Mouse (Mus musculus): Measurements from ENCODE around the gene Nfib. TPM values are rescaled to one million over a fixed set of nuclear protein-coding genes. Genes with fewer than 3 reads are reported as not detected.

Gene Nfib
- polyA plus RNA-seq, 1 experiment from 2014 or later: 26.7 TPM

- Histone ChIP-seq H3K36me3 (ENCODE audit: insufficient read depth, low read length) (no peaks in the 10 kb centered on the region), H3K4me1 (ENCODE audit: insufficient read depth, low read length) (peaks cover 26% of the 10 kb centered on the region), H3K27ac (ENCODE audit: low read length) (no peak overlapping the region), H3K9ac (replicated peaks; ENCODE audit: low read length) (no peak overlapping the region), H3K4me2 (replicated peaks; ENCODE audit: low read depth, low read length) (no peak overlapping the region), H3K4me3 (ENCODE audit: low read length) (no peak overlapping the region), H3K27me3 (ENCODE audit: insufficient read depth, low read length) (no peaks in the 10 kb centered on the region), H3K9me3 (ENCODE audit: low read length) (no peaks in the 10 kb centered on the region)
- WGBS: 94% methylated on average over 9 of the region's 9 CpGs
- ATAC-seq (ENCODE audit: low FRiP score, low TSS enrichment): no peak
Measured at GRCm38 (mm10) chr4:82402666-82403065, 302.9 kb downstream of the Nfib start.

DNA sequence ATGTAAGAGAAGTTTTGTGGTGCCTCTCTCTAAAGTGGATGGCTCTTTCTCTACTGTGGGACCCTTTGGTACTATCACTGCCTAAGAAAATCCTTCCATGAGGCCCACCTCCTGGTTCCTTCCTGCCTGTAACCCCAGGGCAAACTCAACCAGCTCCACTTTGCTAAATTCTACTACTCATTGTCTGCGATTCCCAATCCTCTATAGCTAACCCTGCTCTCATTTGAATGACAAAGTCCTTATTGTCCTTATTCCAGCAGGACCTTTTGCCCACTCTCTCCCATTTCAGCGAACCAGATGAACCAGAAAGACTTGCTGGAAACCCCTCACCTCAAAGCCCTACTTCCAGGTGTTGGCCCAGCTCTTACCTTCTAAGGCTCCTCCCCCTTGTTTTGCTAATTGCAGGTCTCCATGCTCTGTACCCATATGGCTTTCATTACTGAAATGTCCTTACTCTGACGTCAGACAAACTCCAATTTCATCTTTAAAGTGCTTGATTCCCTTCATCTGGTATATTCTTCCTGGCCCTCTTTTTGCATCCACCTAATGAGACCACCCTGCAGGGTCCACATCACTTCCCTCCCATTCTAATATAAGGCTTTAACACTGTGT, 304.0 kb downstream of the Nfib start:
- Histone ChIP-seq H3K4me3 (ENCODE audit: low read length) (no peak overlapping the region), H3K9ac (replicated peaks; ENCODE audit: low read length) (no peak overlapping the region), H3K4me2 (replicated peaks; ENCODE audit: low read depth, low read length) (no peak overlapping the region), H3K4me1 (ENCODE audit: insufficient read depth, low read length) (peaks cover 22% of the 10 kb centered on the region), H3K36me3 (ENCODE audit: insufficient read depth, low read length) (no peaks in the 10 kb centered on the region), H3K9me3 (ENCODE audit: low read length) (no peaks in the 10 kb centered on the region), H3K27ac (ENCODE audit: low read length) (no peak overlapping the region), H3K27me3 (ENCODE audit: insufficient read depth, low read length) (no peaks in the 10 kb centered on the region)
- 53% methylated on average over 3 of the region's 3 CpGs for WGBS
- no peak; the same call in 1 of the 2 replicates for ATAC-seq (ENCODE audit: low FRiP score, low TSS enrichment)

GRCm38 (mm10) chr4:82400536-82400935, 305.0 kb downstream of the Nfib start:
- no peaks in the 10 kb centered on the region for H3K27me3 ChIP-seq (ENCODE audit: insufficient read depth, low read length)
- H3K9me3 ChIP-seq (ENCODE audit: low read length): no peaks in the 10 kb centered on the region
- WGBS: 28% methylated on average over 5 of the region's 5 CpGs
- peaks cover 22% of the 10 kb centered on the region for H3K4me1 ChIP-seq (ENCODE audit: insufficient read depth, low read length)
- no peak overlapping the region; the same call in 1 of the 2 replicates for H3K9ac ChIP-seq (replicated peaks; ENCODE audit: low read length)
- H3K4me3 ChIP-seq (ENCODE audit: low read length): no peak overlapping the region
- no peak overlapping the region; the same call in 1 of the 2 replicates for H3K4me2 ChIP-seq (replicated peaks; ENCODE audit: low read depth, low read length)
- H3K36me3 ChIP-seq (ENCODE audit: insufficient read depth, low read length): no peaks in the 10 kb centered on the region
- peak overlapping the region; percentile 16; the same call in 1 of the 2 replicates for H3K27ac ChIP-seq (ENCODE audit: low read length)
- peak; percentile 68 for ATAC-seq (ENCODE audit: low FRiP score, low TSS enrichment)

DNA sequence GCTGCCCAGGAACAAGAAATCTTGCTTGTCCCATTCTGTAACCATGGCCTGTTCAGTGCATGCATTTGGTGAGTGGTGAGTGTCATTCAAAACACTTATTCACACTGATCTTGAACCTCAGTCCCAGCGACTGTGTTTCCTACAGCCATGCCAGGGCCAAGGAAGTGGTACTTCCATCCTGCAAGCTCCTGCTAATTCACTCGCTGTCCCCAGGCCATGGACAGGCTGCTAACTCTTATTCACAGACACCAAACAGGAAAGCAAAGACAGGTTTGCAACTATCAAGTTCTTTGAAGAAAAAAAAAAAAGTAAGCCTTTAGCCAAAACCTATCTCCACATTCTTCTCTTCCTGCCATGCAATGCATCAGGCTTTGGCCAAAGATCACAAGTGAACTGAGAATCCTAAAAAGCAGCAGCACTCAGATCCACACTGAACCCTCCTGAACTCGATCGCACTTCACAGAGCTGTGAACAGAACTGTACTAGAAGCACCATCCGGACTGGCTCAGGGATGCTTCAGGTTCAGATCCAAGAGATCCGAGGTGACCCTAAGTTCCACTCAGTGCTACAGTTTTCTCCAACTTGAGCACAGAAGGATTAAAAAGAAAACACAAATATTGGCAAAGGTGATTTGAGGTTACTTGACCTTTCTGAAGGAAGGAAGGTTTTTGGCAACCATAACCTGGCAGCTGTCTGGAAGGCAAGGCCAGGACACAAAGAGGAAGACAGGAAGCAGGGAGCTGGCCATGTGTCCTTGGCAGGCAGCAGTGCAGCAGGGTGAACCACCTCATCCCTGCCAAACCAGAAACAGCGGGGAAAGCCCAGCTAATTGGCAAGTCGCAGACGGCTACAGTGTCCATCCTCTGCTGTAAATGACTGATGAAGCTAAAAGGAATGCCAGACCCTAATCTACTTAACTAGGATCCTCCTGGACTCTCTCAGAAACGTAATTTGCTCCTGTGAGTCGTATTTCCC, 305.9 kb downstream of the Nfib start:
- H3K27me3 ChIP-seq (ENCODE audit: insufficient read depth, low read length): no peaks in the 10 kb centered on the region
- peaks cover 21% of the 10 kb centered on the region for H3K4me1 ChIP-seq (ENCODE audit: insufficient read depth, low read length)
- peak overlapping the region; percentile 16; the same call in 1 of the 2 replicates for H3K27ac ChIP-seq (ENCODE audit: low read length)
- 52% methylated on average over 11 of the region's 11 CpGs for WGBS
- H3K4me2 ChIP-seq (replicated peaks; ENCODE audit: low read depth, low read length): no peak overlapping the region
- H3K9me3 ChIP-seq (ENCODE audit: low read length): no peaks in the 10 kb centered on the region
- H3K9ac ChIP-seq (replicated peaks; ENCODE audit: low read length): no peak overlapping the region
- no peak overlapping the region for H3K4me3 ChIP-seq (ENCODE audit: low read length)
- H3K36me3 ChIP-seq (ENCODE audit: insufficient read depth, low read length): no peaks in the 10 kb centered on the region
- peak; percentile 58 for ATAC-seq (ENCODE audit: low FRiP score, low TSS enrichment)

- Histone ChIP-seq H3K4me3 (ENCODE audit: low read length) (no peak overlapping the region), H3K4me2 (replicated peaks; ENCODE audit: low read depth, low read length) (no peak overlapping the region), H3K9ac (replicated peaks; ENCODE audit: low read length) (no peak overlapping the region), H3K9me3 (ENCODE audit: low read length) (no peaks in the 10 kb centered on the region), H3K36me3 (ENCODE audit: insufficient read depth, low read length) (no peaks in the 10 kb centered on the region), H3K27me3 (ENCODE audit: insufficient read depth, low read length) (no peaks in the 10 kb centered on the region), H3K4me1 (ENCODE audit: insufficient read depth, low read length) (peaks cover 11% of the 10 kb centered on the region), H3K27ac (ENCODE audit: low read length) (no peak overlapping the region)
- no peak for ATAC-seq (ENCODE audit: low FRiP score, low TSS enrichment)
- 79% methylated on average over 2 of the region's 2 CpGs for WGBS
Measured at GRCm38 (mm10) chr4:82398282-82398681, 307.3 kb downstream of the Nfib start.

GRCm38 (mm10) chr4:82396805-82397204, 308.7 kb downstream of the Nfib start:
- Histone ChIP-seq H3K4me3 (ENCODE audit: low read length) (no peak overlapping the region), H3K36me3 (ENCODE audit: insufficient read depth, low read length) (no peaks in the 10 kb centered on the region), H3K4me1 (ENCODE audit: insufficient read depth, low read length) (peaks cover 11% of the 10 kb centered on the region), H3K27me3 (ENCODE audit: insufficient read depth, low read length) (no peaks in the 10 kb centered on the region), H3K4me2 (replicated peaks; ENCODE audit: low read depth, low read length) (no peak overlapping the region), H3K9me3 (ENCODE audit: low read length) (no peaks in the 10 kb centered on the region), H3K27ac (ENCODE audit: low read length) (no peak overlapping the region), H3K9ac (replicated peaks; ENCODE audit: low read length) (no peak overlapping the region)
- 86% methylated on average over 2 of the region's 2 CpGs for WGBS
- ATAC-seq (ENCODE audit: low FRiP score, low TSS enrichment): no peak

DNA sequence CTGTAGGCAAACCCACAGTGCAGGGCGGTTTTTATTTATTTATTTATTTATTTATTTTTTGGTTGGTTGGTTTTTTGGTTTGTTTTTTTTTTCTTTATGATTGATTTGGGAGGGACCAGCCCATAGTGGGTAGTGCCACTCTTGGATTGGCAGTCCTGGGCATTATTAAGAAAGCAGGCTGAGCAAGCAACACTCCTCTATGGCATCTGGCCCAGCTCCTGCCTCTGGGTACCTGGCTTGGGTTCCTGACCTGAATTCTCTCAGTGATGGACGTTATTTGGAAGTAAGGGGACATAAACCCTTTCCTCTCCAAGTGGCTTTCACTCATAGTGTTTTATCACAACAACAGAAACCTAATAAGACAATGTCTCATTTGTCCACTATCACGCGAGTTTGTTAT, 309.5 kb downstream of the Nfib start:
- Histone ChIP-seq H3K9ac (replicated peaks; ENCODE audit: low read length) (no peak overlapping the region), H3K4me1 (ENCODE audit: insufficient read depth, low read length) (peaks cover 11% of the 10 kb centered on the region), H3K36me3 (ENCODE audit: insufficient read depth, low read length) (no peaks in the 10 kb centered on the region), H3K27me3 (ENCODE audit: insufficient read depth, low read length) (no peaks in the 10 kb centered on the region), H3K4me2 (replicated peaks; ENCODE audit: low read depth, low read length) (no peak overlapping the region), H3K9me3 (ENCODE audit: low read length) (no peaks in the 10 kb centered on the region), H3K27ac (ENCODE audit: low read length) (no peak overlapping the region), H3K4me3 (ENCODE audit: low read length) (no peak overlapping the region)
- 89% methylated on average over 4 of the region's 4 CpGs for WGBS
- no peak for ATAC-seq (ENCODE audit: low FRiP score, low TSS enrichment)

DNA sequence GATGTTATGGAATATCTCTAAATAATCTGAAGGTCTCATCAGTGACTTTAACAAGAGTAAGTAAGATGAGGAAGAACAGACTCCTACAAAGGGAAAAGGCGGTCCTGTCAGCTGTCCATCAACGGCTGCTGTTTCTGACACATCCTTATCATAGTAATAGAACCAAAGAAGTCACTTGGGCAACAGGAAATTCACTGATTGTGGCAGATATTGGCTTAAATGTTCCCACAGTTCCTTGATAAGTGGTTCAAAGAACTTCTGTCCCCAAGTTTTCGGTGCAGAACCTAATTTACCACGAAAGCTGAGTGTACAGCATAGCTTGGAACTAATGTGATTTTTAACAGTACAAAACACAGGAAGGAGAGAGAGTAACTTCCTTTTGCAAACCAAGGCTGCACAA, 311.2 kb downstream of the Nfib start:
- no peak overlapping the region for H3K4me3 ChIP-seq (ENCODE audit: low read length)
- WGBS: 83% methylated on average over 4 of the region's 4 CpGs
- H3K9ac ChIP-seq (replicated peaks; ENCODE audit: low read length): no peak overlapping the region
- H3K4me2 ChIP-seq (replicated peaks; ENCODE audit: low read depth, low read length): no peak overlapping the region
- H3K9me3 ChIP-seq (ENCODE audit: low read length): no peaks in the 10 kb centered on the region
- no peaks in the 10 kb centered on the region for H3K36me3 ChIP-seq (ENCODE audit: insufficient read depth, low read length)
- no peak for ATAC-seq (ENCODE audit: low FRiP score, low TSS enrichment)
- no peaks in the 10 kb centered on the region for H3K27me3 ChIP-seq (ENCODE audit: insufficient read depth, low read length)
- H3K27ac ChIP-seq (ENCODE audit: low read length): no peak overlapping the region
- no peaks in the 10 kb centered on the region; the same call in 1 of the 2 replicates for H3K4me1 ChIP-seq (ENCODE audit: insufficient read depth, low read length)

GRCm38 (mm10) chr4:82393021-82393420, 312.5 kb downstream of the Nfib start:
- no peaks in the 10 kb centered on the region for H3K27me3 ChIP-seq (ENCODE audit: insufficient read depth, low read length)
- H3K4me3 ChIP-seq (ENCODE audit: low read length): no peak overlapping the region
- peak overlapping the region; percentile 48; the same call in 1 of the 2 replicates for H3K27ac ChIP-seq (ENCODE audit: low read length)
- H3K4me1 ChIP-seq (ENCODE audit: insufficient read depth, low read length): no peaks in the 10 kb centered on the region; the same call in 1 of the 2 replicates
- H3K4me2 ChIP-seq (replicated peaks; ENCODE audit: low read depth, low read length): no peak overlapping the region
- H3K9me3 ChIP-seq (ENCODE audit: low read length): no peaks in the 10 kb centered on the region
- no peak overlapping the region for H3K9ac ChIP-seq (replicated peaks; ENCODE audit: low read length)
- no peaks in the 10 kb centered on the region for H3K36me3 ChIP-seq (ENCODE audit: insufficient read depth, low read length)
- ATAC-seq (ENCODE audit: low FRiP score, low TSS enrichment): peak; percentile 82
- WGBS: 74% methylated on average over 4 of the region's 4 CpGs

Measured in kidney, embryonic 16.5 days (tissue).